Mouse (Mus musculus) CD8-positive naive resting alpha-beta T cell, adult 2 months (primary cell): ENCODE results near the gene Cep72.
"Not testable (repeated sequence)": the region's sequence is repeated elsewhere in the genome, so short reads cannot be mapped to it uniquely, and the experiment has no call there.

ENCODE experiments used
- DNase-seq, 2 experiments: peaks; one replicate each; pipeline ENCODE4 v3.0.0; 2022; ENCODE audit warnings: low read depth in 2 of 2, low spot score in 2 of 2

Gene Cep72

GRCm38 (mm10) chr13:74061613-74062377 is at the start of gene Cep72:
Cep72 (minus strand) TSS chr13:74062299.
- DNase-seq: peak; percentile 84 to 89

GRCm38 (mm10) chr13:74107410-74107809 is 45.3 kb upstream of the Cep72 start:
- DNase-seq: no peak

GRCm38 (mm10) chr13:74104417-74104816 is 42.3 kb upstream of the Cep72 start:
- DNase-seq: no peak

- DNase-seq: no peak
Measured at GRCm38 (mm10) chr13:74102831-74103582, 40.9 kb upstream of the Cep72 start.

- no peak for DNase-seq
Measured at GRCm38 (mm10) chr13:74102108-74102830, 40.2 kb upstream of the Cep72 start.

GRCm38 (mm10) chr13:74098913-74099312 is 36.8 kb upstream of the Cep72 start:
- DNase-seq: no peak

GRCm38 (mm10) chr13:74096715-74097363 is 34.7 kb upstream of the Cep72 start:
- DNase-seq: peak in 1 of 2 experiments; percentile 30

- no peak for DNase-seq
Measured at GRCm38 (mm10) chr13:74095936-74096335, 33.8 kb upstream of the Cep72 start.

- DNase-seq: no peak
Measured at GRCm38 (mm10) chr13:74090265-74090664, 28.2 kb upstream of the Cep72 start.

GRCm38 (mm10) chr13:74073369-74073768 is 11.3 kb upstream of the Cep72 start:
- DNase-seq: no peak

- DNase-seq: no peak
Measured at GRCm38 (mm10) chr13:74071714-74072113, 9.6 kb upstream of the Cep72 start.

- not testable (repeated sequence) for DNase-seq
Measured at GRCm38 (mm10) chr13:74071244-74071643, 9.1 kb upstream of the Cep72 start.

GRCm38 (mm10) chr13:74066576-74066975 is 4.5 kb upstream of the Cep72 start:
- no peak for DNase-seq

- no peak for DNase-seq
Measured at GRCm38 (mm10) chr13:74063340-74064050, 1.4 kb upstream of the Cep72 start.

- DNase-seq: no peak
Measured at GRCm38 (mm10) chr13:74062378-74063128, 454 bp upstream of the Cep72 start.

- DNase-seq: no peak
Measured at GRCm38 (mm10) chr13:74058081-74058480, 4.0 kb downstream of the Cep72 start.

GRCm38 (mm10) chr13:74056194-74056593 is 5.9 kb downstream of the Cep72 start:
- no peak for DNase-seq

- DNase-seq: no peak
Measured at GRCm38 (mm10) chr13:74039926-74040325, 22.2 kb downstream of the Cep72 start.

GRCm38 (mm10) chr13:74035776-74036175 is 26.3 kb downstream of the Cep72 start:
- no peak for DNase-seq

GRCm38 (mm10) chr13:74034756-74035155 is 27.3 kb downstream of the Cep72 start:
- DNase-seq: no peak
